Mouse (Mus musculus) midbrain, embryonic 11.5 days (tissue): ENCODE results near the gene Rhebl1. TPM values are rescaled to one million over a fixed set of nuclear protein-coding genes. Genes with fewer than 3 reads are reported as not detected.

Source experiments
- ATAC-seq: fragments of 200-750 bp; cut with Nextera tagmentation; 2 replicates; pipeline ENCODE4 v1.8.0; 2017; ENCODE audit warnings: moderate TSS enrichment, moderate library complexity; ENCODE audit not compliant: low FRiP score
- DNase-seq: peaks from one replicate; pipeline ENCODE4 v3.0.0; 2015; ENCODE audit warnings: low spot score; ENCODE audit errors: missing footprints
- H3K27ac ChIP-seq: fragments of 300-500 bp; sonication (generic); 2 replicates; pipeline ENCODE4 v1.5.1; 2014; ENCODE audit warnings: low read depth, low read length
- H3K27me3 ChIP-seq: fragments of 300-500 bp; sonication (generic); 2 replicates; pipeline ENCODE4 v1.6.1; 2014; ENCODE audit warnings: mild to moderate bottlenecking, low read length, moderate library complexity, mixed read lengths; ENCODE audit not compliant: control insufficient read depth, insufficient read depth
- H3K36me3 ChIP-seq: fragments of 300-500 bp; sonication (generic); 2 replicates; pipeline ENCODE4 v1.6.1; 2014; ENCODE audit warnings: mild to moderate bottlenecking, low read length, moderate library complexity, mixed read lengths; ENCODE audit not compliant: control insufficient read depth, insufficient read depth
- H3K4me1 ChIP-seq: fragments of 300-500 bp; sonication (generic); 2 replicates; pipeline ENCODE4 v1.6.1; 2014; ENCODE audit warnings: low read length; ENCODE audit not compliant: control insufficient read depth, insufficient read depth
- H3K4me2 ChIP-seq: fragments of 300-500 bp; sonication (generic); 2 replicates; pipeline ENCODE4 v1.6.1; 2014; ENCODE audit warnings: mild to moderate bottlenecking, moderate library complexity
- H3K4me3 ChIP-seq: fragments of 300-500 bp; sonication (generic); 2 replicates; pipeline ENCODE4 v1.5.1; 2014; ENCODE audit warnings: low read depth, low read length
- H3K9ac ChIP-seq: fragments of 300-500 bp; sonication (generic); 2 replicates; pipeline ENCODE4 v1.6.1; 2014; ENCODE audit warnings: low read length
- H3K9me3 ChIP-seq: fragments of 300-500 bp; sonication (generic); 2 replicates; pipeline ENCODE4 v1.6.1; 2016; ENCODE audit warnings: low read length; ENCODE audit not compliant: control insufficient read depth
- WGBS: fragments of 180-500 bp; shearing (Covaris S2); extraction: QIAGEN DNeasy Blood & Tissue Kit; methylation state at CpG from one replicate; pipeline ENCODE4 v1.1.7; 2014; 5-methylcytosine and 5-hydroxymethylcytosine counted together
- polyA plus RNA-seq: library from polyadenylated mRNA; unstranded; fragments of >200 nt; fragmentation: Nextera tagmentation; extraction: Ambion mirVana; gene quantifications from 2 replicates; pipeline ENCODE4 v1.2.1, GENCODE M21; 2014

The Rhebl1 gene
- polyA plus RNA-seq, 1 experiment from 2014 or later: 14.2 TPM

GRCm38 (mm10) chr15:98834059-98834458 lies 60.3 kb downstream of the Rhebl1 start:
- Histone ChIP-seq H3K4me3 (no peak overlapping the region), H3K4me2 (no peak overlapping the region), H3K9me3 (no peaks in the 10 kb centered on the region), H3K27ac (no peak overlapping the region), H3K9ac (no peak overlapping the region), H3K27me3 (no peaks in the 10 kb centered on the region), H3K4me1 (peaks cover 3% of the 10 kb centered on the region), H3K36me3 (peaks cover 36% of the 10 kb centered on the region)
- WGBS: 88% methylated on average over 13 of the region's 13 CpGs
- DNase-seq (no peak), ATAC-seq (no peak)

- Histone ChIP-seq H3K9me3 (no peaks in the 10 kb centered on the region), H3K27me3 (no peaks in the 10 kb centered on the region), H3K4me2 (no peak overlapping the region), H3K36me3 (peaks cover 31% of the 10 kb centered on the region), H3K9ac (no peak overlapping the region), H3K4me1 (peaks cover 3% of the 10 kb centered on the region), H3K4me3 (no peak overlapping the region), H3K27ac (no peak overlapping the region)
- WGBS: 84% methylated on average over 11 of the region's 11 CpGs
- no peak for DNase-seq
- no peak for ATAC-seq
Measured at GRCm38 (mm10) chr15:98833281-98833680, 61.1 kb downstream of the Rhebl1 start.

DNA sequence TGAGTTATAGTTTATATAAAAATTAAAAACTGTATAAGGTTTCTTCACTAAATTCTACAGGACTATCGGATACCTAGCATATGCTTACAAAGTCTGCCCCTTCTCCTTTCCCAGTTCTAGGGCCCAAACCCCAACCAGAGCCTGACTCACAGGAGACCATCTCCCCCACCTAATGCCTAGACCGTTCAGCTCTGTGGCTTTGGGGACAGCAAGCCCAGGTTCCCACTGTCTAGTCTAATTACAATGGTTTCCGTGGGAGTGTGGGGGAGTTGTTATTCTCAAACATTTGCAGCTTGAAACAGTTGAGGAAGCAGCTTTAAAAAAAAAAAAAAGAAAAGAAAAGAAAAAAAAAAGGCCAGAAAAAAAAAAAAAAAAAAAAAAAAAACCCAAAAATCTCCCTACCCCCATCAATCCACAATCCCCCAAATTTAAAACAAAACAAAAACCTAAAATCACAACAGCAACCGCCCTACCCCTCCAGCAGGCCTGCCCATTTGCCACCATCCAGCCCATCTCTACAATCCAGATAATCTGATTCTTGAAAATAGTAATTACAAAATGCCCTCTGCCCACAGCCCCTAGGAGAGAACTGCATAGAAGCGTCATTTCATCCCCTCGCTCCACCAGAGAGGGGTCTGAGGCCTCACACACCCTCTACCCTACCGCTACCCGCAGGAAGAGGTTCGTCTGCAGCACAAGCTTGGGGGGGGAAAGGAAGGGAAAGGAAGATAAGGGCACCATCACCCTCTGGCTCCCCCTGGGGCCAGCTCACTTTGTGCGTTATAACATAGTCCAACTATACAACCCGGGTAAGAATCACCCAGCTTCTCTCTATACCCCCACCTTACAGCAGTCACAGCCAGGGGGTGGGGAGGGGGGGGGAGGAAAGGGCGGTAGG lies 61.9 kb downstream of the Rhebl1 start:
- no peak for ATAC-seq
- Histone ChIP-seq H3K4me1 (peaks cover 3% of the 10 kb centered on the region), H3K4me3 (no peak overlapping the region), H3K27ac (no peak overlapping the region), H3K27me3 (no peaks in the 10 kb centered on the region), H3K36me3 (peaks cover 27% of the 10 kb centered on the region), H3K4me2 (no peak overlapping the region), H3K9ac (peak overlapping the region; percentile 32; the same call in 1 of the 2 replicates), H3K9me3 (no peaks in the 10 kb centered on the region)
- 68% methylated on average over 12 of the region's 12 CpGs for WGBS
- DNase-seq: no peak

- Histone ChIP-seq H3K27me3 (no peaks in the 10 kb centered on the region), H3K36me3 (peaks cover 20% of the 10 kb centered on the region), H3K27ac (peak overlapping the region; percentile 28; the same call in 1 of the 2 replicates), H3K4me1 (peaks cover 3% of the 10 kb centered on the region), H3K9me3 (no peaks in the 10 kb centered on the region), H3K4me2 (peak overlapping the region; percentile 69), H3K4me3 (peak overlapping the region; percentile 77; the same call in 1 of the 2 replicates), H3K9ac (peak overlapping the region; percentile 10; the same call in 1 of the 2 replicates)
- ATAC-seq: peak; percentile 67
- no peak for DNase-seq
- 22% methylated on average over 9 of the region's 9 CpGs for WGBS
Measured at GRCm38 (mm10) chr15:98831684-98832035, 62.7 kb downstream of the Rhebl1 start.

DNA sequence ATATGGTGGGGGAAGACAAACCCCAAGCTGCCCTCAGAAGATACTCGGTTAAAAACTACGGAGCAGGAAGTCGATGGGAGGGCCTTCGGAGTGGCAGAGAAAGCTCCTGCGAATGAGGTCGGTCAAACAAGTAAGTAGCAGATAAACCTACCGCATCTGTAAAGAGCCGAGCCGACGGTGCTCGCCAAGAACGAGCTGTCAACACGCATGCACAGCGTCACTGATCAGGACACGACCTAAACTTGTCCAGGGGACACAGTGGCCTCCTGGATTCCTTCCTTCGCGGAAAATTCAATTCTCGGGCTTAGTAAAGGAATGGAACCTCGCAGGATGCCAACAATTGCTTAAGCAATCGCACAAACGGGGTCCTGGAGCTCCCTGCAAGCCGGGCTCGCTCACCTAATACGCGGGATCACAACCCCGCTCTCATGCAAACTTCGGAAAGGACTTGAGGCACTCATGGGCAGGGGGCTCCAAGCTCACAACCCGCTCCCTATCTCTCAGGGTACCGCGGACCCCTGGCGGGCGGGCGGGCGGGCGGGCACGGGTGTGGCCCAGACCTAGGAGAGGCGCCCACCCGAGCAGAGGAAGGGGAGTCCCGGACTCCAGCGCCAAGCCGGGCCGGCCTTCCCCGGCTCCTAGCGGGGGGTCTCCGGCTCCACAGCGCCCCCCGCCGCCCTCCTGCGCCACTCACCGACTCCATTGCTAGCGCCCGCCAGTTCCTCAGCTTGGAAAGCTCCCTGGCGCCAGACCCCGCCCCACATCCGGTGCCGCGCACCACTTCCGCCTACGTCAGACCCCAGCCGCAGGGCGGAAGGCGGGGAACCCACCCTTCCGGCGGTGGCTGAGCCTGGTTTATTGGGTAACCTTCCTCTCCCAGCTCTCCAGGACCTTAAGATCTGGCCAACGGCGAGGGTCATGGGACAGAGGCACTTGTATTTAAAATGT lies 63.3 kb downstream of the Rhebl1 start, which contains the start of gene Prkag1:
Prkag1 (minus strand) TSS at position 786 of the 948 bp plus-strand sequence.
- H3K9ac ChIP-seq: peak within 1 kb of the TSS; percentile 83
- H3K27me3 ChIP-seq: no peaks in the 10 kb centered on the region
- WGBS: under 1% methylated on average over 59 of the region's 66 CpGs
- peak within 1 kb of the TSS; percentile 69 for H3K4me2 ChIP-seq
- DNase-seq (peak; percentile 100), ATAC-seq (peak; percentile 98)
- no peaks in the 10 kb centered on the region for H3K9me3 ChIP-seq
- H3K4me1 ChIP-seq: peaks cover 3% of the 10 kb centered on the region
- H3K27ac ChIP-seq: peak within 1 kb of the TSS; percentile 72
- H3K36me3 ChIP-seq: peaks cover 19% of the 10 kb centered on the region
- H3K4me3 ChIP-seq: peak within 1 kb of the TSS; percentile 77

Other genes with a start within 250 kb of the Rhebl1 start
- gene Ddx23, start 231.6 kb downstream of the Rhebl1 start, polyA plus RNA-seq: 24.8 and 24.9 TPM in 2 replicates
- 6.1 and 6.3 TPM in 2 replicates for gene Rnd1, start 217.1 kb downstream of the Rhebl1 start, polyA plus RNA-seq
- 0.71 and 1.4 TPM in 2 replicates for gene Ccdc65, start 186.3 kb downstream of the Rhebl1 start, polyA plus RNA-seq
- 10.3 and 10.5 TPM in 2 replicates for gene Fkbp11, start 166.3 kb downstream of the Rhebl1 start, polyA plus RNA-seq
- gene Arf3, start 131.3 kb downstream of the Rhebl1 start, polyA plus RNA-seq: 28.1 and 33.4 TPM in 2 replicates
- 0.30 and 0.40 TPM in 2 replicates for gene Wnt10b, start 116.4 kb downstream of the Rhebl1 start, polyA plus RNA-seq
- 11.6 and 14.0 TPM in 2 replicates for gene Wnt1, start 104.7 kb downstream of the Rhebl1 start, polyA plus RNA-seq
- gene Ddn, start 85.0 kb downstream of the Rhebl1 start, polyA plus RNA-seq: 0.48 and 0.74 TPM in 2 replicates
- gene Prkag1, start 63.0 kb downstream of the Rhebl1 start, polyA plus RNA-seq: 69.7 and 81.4 TPM in 2 replicates
- 13.2 and 13.3 TPM in 2 replicates for gene Kmt2d, start 23.3 kb downstream of the Rhebl1 start, polyA plus RNA-seq
- 0.27 and 0.40 TPM in 2 replicates for gene Dhh, start 4.0 kb upstream of the Rhebl1 start, polyA plus RNA-seq
- 7.5 and 9.8 TPM in 2 replicates for gene Lmbr1l, start 23.7 kb upstream of the Rhebl1 start, polyA plus RNA-seq
- 2,214 and 2,255 TPM in 2 replicates for gene Tuba1b, start 40.0 kb upstream of the Rhebl1 start, polyA plus RNA-seq
- gene Gm49450, start 59.0 kb upstream of the Rhebl1 start, polyA plus RNA-seq: not detected in 2 replicates
- 7,669 and 8,043 TPM in 2 replicates for gene Tuba1a, start 59.2 kb upstream of the Rhebl1 start, polyA plus RNA-seq
- gene Tuba1c, start 135.4 kb upstream of the Rhebl1 start, polyA plus RNA-seq: 102 and 106 TPM in 2 replicates
- gene Prph, start 160.6 kb upstream of the Rhebl1 start, polyA plus RNA-seq: 3.6 and 4.8 TPM in 2 replicates
- gene Troap, start 180.0 kb upstream of the Rhebl1 start, polyA plus RNA-seq: 19.7 and 27.2 TPM in 2 replicates
- gene C1ql4, start 193.3 kb upstream of the Rhebl1 start, polyA plus RNA-seq: 5.0 and 6.2 TPM in 2 replicates
- 0.46 and 0.50 TPM in 2 replicates for gene Dnajc22, start 198.6 kb upstream of the Rhebl1 start, polyA plus RNA-seq
- 58.8 and 65.6 TPM in 2 replicates for gene Spats2, start 231.4 kb upstream of the Rhebl1 start, polyA plus RNA-seq